Mouse (Mus musculus) hindbrain, embryonic 10.5 days (tissue): ENCODE results near the gene Cenpq. TPM values are rescaled to one million over a fixed set of nuclear protein-coding genes. Genes with fewer than 3 reads are reported as not detected.

Source experiments
- DNase-seq: peaks from one replicate; pipeline ENCODE4 v3.0.0-alpha.2; 2017; ENCODE audit warnings: low spot score
- H3K27ac ChIP-seq: fragments of 300-500 bp; sonication (generic); 2 replicates; pipeline ENCODE4 v1.5.1; 2016; ENCODE audit warnings: mild to moderate bottlenecking, moderate library complexity
- H3K27me3 ChIP-seq: fragments of 300-500 bp; sonication (generic); 2 replicates; pipeline ENCODE4 v1.6.1; 2016; ENCODE audit warnings: mild to moderate bottlenecking; ENCODE audit not compliant: poor library complexity, insufficient read depth, severe bottlenecking
- H3K36me3 ChIP-seq: fragments of 300-500 bp; sonication (generic); 2 replicates; pipeline ENCODE4 v1.6.1; 2016; ENCODE audit warnings: mild to moderate bottlenecking, moderate library complexity
- H3K4me1 ChIP-seq: fragments of 300-500 bp; sonication (generic); replicated peaks from 2 replicates; pipeline ENCODE4 v1.6.1; 2016; ENCODE audit warnings: mild to moderate bottlenecking
- H3K4me3 ChIP-seq: fragments of 300-500 bp; sonication (generic); 2 replicates; pipeline ENCODE4 v1.5.1; 2016; ENCODE audit warnings: mild to moderate bottlenecking, moderate library complexity
- H3K9me3 ChIP-seq: fragments of 300-500 bp; sonication (generic); 2 replicates; pipeline ENCODE4 v1.6.1; 2016; ENCODE audit warnings: mild to moderate bottlenecking, moderate library complexity
- WGBS: fragments of 180-500 bp; shearing (Covaris S2); methylation state at CpG from one replicate; pipeline ENCODE4 v1.1.7; 2016; 5-methylcytosine and 5-hydroxymethylcytosine counted together
- polyA plus RNA-seq: library from polyadenylated mRNA; unstranded; fragments of >200 nt; fragmentation: Nextera tagmentation; extraction: Ambion mirVana; gene quantifications from 2 replicates; pipeline ENCODE4 v1.2.1, GENCODE M21; 2016

The Cenpq gene
- 27.4 and 38.8 TPM in 2 replicates for polyA plus RNA-seq

GRCm38 (mm10) chr17:40934420-40935231 lies at the start of gene Cenpq, which contains the start of gene Mut:
Cenpq (minus strand) TSS chr17:40935047.
Mut (plus strand) TSS chr17:40934685.
- no peaks in the 10 kb centered on the region for H3K9me3 ChIP-seq
- H3K4me1 ChIP-seq, result peaks cover 6% of the 10 kb centered on the region
- H3K27me3 ChIP-seq, result no peaks in the 10 kb centered on the region
- peak; percentile 96 for DNase-seq
- H3K36me3 ChIP-seq, result peaks cover 31% of the 10 kb centered on the region
- H3K4me3 ChIP-seq, result peak within 1 kb of the TSS; percentile 74
- under 1% methylated on average over 50 of the region's 50 CpGs for WGBS
- H3K27ac ChIP-seq, result peak within 1 kb of the TSS; percentile 91

- no peak for DNase-seq
- no peak overlapping the region for H3K4me3 ChIP-seq
- 75% methylated on average over 11 of the region's 11 CpGs for WGBS
- no peaks in the 10 kb centered on the region for H3K4me1 ChIP-seq
- no peaks in the 10 kb centered on the region for H3K36me3 ChIP-seq
- H3K27ac ChIP-seq, result no peak overlapping the region
- no peaks in the 10 kb centered on the region for H3K9me3 ChIP-seq
- no peaks in the 10 kb centered on the region for H3K27me3 ChIP-seq
Measured at GRCm38 (mm10) chr17:40977914-40978313, 43.1 kb upstream of the Cenpq start.

DNA sequence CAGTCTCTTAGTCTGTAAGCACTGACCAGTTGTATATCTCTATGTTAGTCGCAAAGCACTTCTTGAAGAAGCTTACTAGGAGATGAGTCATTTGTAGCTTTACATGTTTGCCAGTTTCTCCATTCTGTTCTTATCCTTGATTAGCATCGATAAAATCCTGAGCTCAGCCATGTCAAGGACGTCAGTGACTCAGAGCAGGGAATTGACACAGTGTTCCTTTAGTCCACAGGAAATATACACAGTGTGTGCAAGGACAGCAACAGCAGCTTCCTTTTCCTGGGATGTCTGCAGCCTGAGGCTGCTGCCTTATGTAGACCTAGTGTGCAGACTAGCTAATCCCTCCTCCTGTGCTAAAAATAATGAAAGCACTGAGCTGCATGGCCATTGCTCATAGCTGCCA lies 13.7 kb upstream of the Cenpq start:
- no peaks in the 10 kb centered on the region for H3K4me1 ChIP-seq
- no peak overlapping the region for H3K4me3 ChIP-seq
- H3K27ac ChIP-seq, result no peak overlapping the region
- no peak for DNase-seq
- peaks cover 72% of the 10 kb centered on the region for H3K36me3 ChIP-seq
- 90% methylated on average over 3 of the region's 3 CpGs for WGBS
- no peaks in the 10 kb centered on the region for H3K27me3 ChIP-seq
- no peaks in the 10 kb centered on the region for H3K9me3 ChIP-seq

DNA sequence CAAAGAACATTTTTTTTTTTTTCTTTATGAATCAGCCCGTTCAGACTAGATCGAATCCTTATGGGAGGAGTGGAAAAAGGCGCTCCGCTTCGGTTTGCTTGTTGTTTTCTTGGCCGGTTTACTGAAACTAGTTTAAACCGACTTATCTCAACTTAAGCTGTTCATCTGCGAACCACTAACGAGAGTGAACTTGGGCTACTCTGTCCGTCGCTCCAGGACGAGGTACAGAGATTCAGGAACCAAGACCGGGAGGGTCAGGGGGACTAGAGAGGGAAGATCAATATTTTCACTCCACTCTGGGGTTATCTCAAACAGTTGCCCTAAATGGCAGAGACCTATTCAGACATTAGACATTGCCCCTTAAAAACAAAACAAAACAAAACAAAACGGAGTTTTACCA lies 862 bp downstream of the Cenpq start:
- DNase-seq, result no peak
- no peaks in the 10 kb centered on the region for H3K27me3 ChIP-seq
- H3K9me3 ChIP-seq, result no peaks in the 10 kb centered on the region
- peak overlapping the region; percentile 74 for H3K4me3 ChIP-seq
- peaks cover 35% of the 10 kb centered on the region for H3K36me3 ChIP-seq
- H3K27ac ChIP-seq, result peak overlapping the region; percentile 91
- H3K4me1 ChIP-seq, result peaks cover 6% of the 10 kb centered on the region
- 1% methylated on average over 14 of the region's 14 CpGs for WGBS

DNA sequence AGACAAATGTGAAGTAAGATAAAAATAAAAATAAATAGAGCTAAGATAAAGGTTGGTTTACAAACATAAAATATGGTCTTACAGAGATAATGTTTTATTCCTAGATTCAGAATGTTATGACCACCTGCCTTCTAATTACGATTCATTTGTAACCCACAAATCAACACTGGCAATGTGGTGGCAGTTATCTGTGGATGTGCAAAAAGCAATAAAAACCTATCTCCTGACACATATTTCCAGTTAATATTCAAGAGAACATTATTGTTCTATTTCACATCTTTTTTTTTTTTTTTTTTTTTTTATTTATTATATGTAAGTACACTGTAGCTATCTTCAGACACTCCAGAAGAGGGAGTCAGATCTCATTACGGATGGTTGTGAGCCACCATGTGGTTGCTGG lies 19.3 kb downstream of the Cenpq start:
- Histone ChIP-seq H3K4me1 (no peaks in the 10 kb centered on the region), H3K36me3 (no peaks in the 10 kb centered on the region), H3K27ac (no peak overlapping the region), H3K9me3 (no peaks in the 10 kb centered on the region), H3K27me3 (no peaks in the 10 kb centered on the region), H3K4me3 (no peak overlapping the region)
- no peak for DNase-seq
- 86% methylated on average over 2 of the region's 2 CpGs for WGBS

GRCm38 (mm10) chr17:40914250-40914649 lies 20.6 kb downstream of the Cenpq start, which contains the start of gene Glyatl3:
Glyatl3 (minus strand) TSS chr17:40914350.
- Histone ChIP-seq H3K36me3 (no peaks in the 10 kb centered on the region), H3K27me3 (no peaks in the 10 kb centered on the region), H3K4me3 (no peak within 1 kb of the TSS), H3K4me1 (no peaks in the 10 kb centered on the region), H3K27ac (no peak within 1 kb of the TSS), H3K9me3 (no peaks in the 10 kb centered on the region)
- no peak for DNase-seq
- 93% methylated on average over 2 of the region's 2 CpGs for WGBS

DNA sequence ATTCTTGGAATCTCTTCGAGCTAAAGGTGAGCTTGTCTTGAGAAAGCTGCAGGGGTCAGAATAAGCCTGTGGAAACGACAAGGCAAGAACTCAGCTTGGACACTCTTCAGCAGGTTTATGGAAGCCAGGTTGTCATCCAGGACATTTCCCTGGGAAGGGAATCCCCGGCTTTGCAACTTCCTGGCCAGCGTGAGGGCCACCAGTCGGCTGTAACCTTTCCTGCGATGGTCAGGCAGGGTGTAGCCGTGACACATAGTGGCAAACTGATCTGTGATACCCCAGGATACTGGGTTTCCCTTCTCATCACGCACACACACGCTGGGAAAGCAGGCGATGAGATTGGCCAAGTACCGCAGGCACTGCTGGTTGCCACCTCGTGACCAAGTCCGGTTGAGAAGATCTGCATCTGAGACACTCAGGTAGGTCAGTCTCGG lies 30.1 kb downstream of the Cenpq start:
- peaks cover 15% of the 10 kb centered on the region for H3K4me1 ChIP-seq
- no peaks in the 10 kb centered on the region for H3K9me3 ChIP-seq
- 0 out of 2 replicates have a peak overlapping the region, but pooled peaks have one; percentile 40 for H3K27ac ChIP-seq
- peak; percentile 12 for DNase-seq
- H3K27me3 ChIP-seq, result no peaks in the 10 kb centered on the region
- H3K4me3 ChIP-seq, result peak overlapping the region; percentile 42
- 9% methylated on average over 14 of the region's 14 CpGs for WGBS
- H3K36me3 ChIP-seq, result no peaks in the 10 kb centered on the region

DNA sequence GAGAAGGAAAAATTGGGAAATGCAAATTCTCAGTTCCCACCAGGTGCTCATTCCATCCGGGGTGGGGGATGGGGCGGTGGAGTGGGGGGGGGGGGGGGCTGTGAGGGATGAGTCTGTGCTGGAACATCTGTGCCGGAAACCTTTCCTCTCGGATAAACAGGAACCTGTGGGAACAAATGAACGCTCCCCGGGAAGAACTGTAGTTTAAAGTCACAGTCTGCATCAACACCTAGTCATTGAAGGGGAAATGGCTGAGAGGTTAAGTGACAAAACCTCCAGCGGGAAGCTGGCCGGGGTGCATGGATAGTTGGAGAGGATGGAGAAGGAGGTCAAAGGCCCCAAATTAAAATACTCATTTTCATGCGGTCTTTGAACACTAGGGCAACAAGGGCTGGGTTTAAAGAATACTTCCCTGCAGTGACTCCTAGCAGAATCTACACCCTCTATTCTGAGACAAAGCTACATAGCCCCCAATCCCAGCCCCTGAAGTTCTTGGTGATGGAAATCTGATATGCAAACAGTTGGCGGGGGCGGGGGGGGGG lies 30.7 kb downstream of the Cenpq start:
- Histone ChIP-seq H3K9me3 (no peaks in the 10 kb centered on the region), H3K27ac (no peak overlapping the region), H3K4me3 (peak overlapping the region; percentile 42), H3K4me1 (peaks cover 15% of the 10 kb centered on the region), H3K27me3 (no peaks in the 10 kb centered on the region), H3K36me3 (no peaks in the 10 kb centered on the region)
- DNase-seq, result peak; percentile 3
- WGBS, result 7% methylated on average over 11 of the region's 11 CpGs

- H3K4me1 ChIP-seq, result peaks cover 15% of the 10 kb centered on the region
- no peak overlapping the region for H3K27ac ChIP-seq
- DNase-seq, result no peak
- H3K36me3 ChIP-seq, result no peaks in the 10 kb centered on the region
- H3K9me3 ChIP-seq, result no peaks in the 10 kb centered on the region
- H3K27me3 ChIP-seq, result no peaks in the 10 kb centered on the region
- H3K4me3 ChIP-seq, result no peak overlapping the region
- WGBS, result 75% methylated on average over 4 of the region's 4 CpGs
Measured at GRCm38 (mm10) chr17:40903345-40903744, 31.5 kb downstream of the Cenpq start.

GRCm38 (mm10) chr17:40899783-40900363 lies 35.0 kb downstream of the Cenpq start:
- no peak overlapping the region for H3K27ac ChIP-seq
- H3K9me3 ChIP-seq, result no peaks in the 10 kb centered on the region
- DNase-seq, result peak; percentile 5
- no peaks in the 10 kb centered on the region for H3K27me3 ChIP-seq
- H3K4me3 ChIP-seq, result no peak overlapping the region
- WGBS, result 32% methylated on average over 4 of the region's 4 CpGs
- H3K36me3 ChIP-seq, result no peaks in the 10 kb centered on the region
- H3K4me1 ChIP-seq, result peaks cover 14% of the 10 kb centered on the region

DNA sequence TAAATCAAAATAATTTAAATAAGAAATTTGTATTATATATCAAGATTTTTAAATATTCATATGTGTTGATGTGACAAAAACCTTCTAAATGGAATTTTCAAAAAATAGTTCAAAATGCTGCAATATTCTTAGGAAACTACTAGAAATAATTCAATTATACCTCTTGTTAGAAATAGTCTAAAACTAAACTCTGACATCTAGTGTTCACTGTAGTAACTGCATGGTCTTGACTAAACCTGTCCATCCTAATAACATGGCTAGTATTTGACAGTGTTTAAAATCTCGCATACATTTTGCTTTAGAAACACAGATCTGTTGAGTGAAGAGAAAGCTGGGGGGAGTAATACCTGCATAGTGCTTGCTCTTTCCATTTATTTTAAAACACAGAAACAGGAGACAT lies 38.0 kb downstream of the Cenpq start:
- 76% methylated on average over 1 of the region's 1 CpGs for WGBS
- no peaks in the 10 kb centered on the region for H3K9me3 ChIP-seq
- no peak for DNase-seq

GRCm38 (mm10) chr17:40887849-40888536 lies 46.9 kb downstream of the Cenpq start:
- no peaks in the 10 kb centered on the region for H3K27me3 ChIP-seq
- H3K9me3 ChIP-seq, result no peaks in the 10 kb centered on the region
- H3K4me1 ChIP-seq, result no peaks in the 10 kb centered on the region
- no peaks in the 10 kb centered on the region for H3K36me3 ChIP-seq
- 86% methylated on average over 4 of the region's 4 CpGs for WGBS
- no peak overlapping the region for H3K27ac ChIP-seq
- DNase-seq, result no peak
- H3K4me3 ChIP-seq, result no peak overlapping the region

More for the DNA sequence above, 38.0 kb downstream of the Cenpq start:
- H3K4me3 ChIP-seq, result no peak overlapping the region
- no peaks in the 10 kb centered on the region for H3K27me3 ChIP-seq
- H3K36me3 ChIP-seq, result no peaks in the 10 kb centered on the region
- H3K4me1 ChIP-seq, result peaks cover 3% of the 10 kb centered on the region
- H3K27ac ChIP-seq, result no peak overlapping the region
